Mouse (Mus musculus): Measurements from ENCODE around the gene Klk13. TPM values are rescaled to one million over a fixed set of nuclear protein-coding genes. Genes with fewer than 3 reads are reported as not detected.
A peak's percentile ranks its signal among the peaks of the same experiment; 100 is the strongest.
"Not testable (repeated sequence)": the region's sequence is repeated elsewhere in the genome, so short reads cannot be mapped to it uniquely, and the experiment has no call there.

Klk13 gene
- polyA plus RNA-seq, 1 experiment, result not detected

- TF ChIP-seq POLR2A (IDR thresholded peaks at IDR 0.05; ENCODE audit: borderline replicate concordance, control insufficient read depth, low read depth, low read length) (no peak), CTCF (IDR thresholded peaks at IDR 0.05; ENCODE audit: control insufficient read depth, insufficient read depth, low read length) (peak; percentile 61)
- no peaks in the 10 kb centered on the region for H3K4me1 ChIP-seq (ENCODE audit: control insufficient read depth, insufficient read depth, low read length)
- no peak overlapping the region for H3K4me3 ChIP-seq (replicated peaks; ENCODE audit: control insufficient read depth, low read depth, low read length)
- H3K27ac ChIP-seq (ENCODE audit: control insufficient read depth, insufficient read depth, low read depth, low read length, poor library complexity), result no peak overlapping the region
These were observed 33.9 kb upstream of the Klk13 start for GRCm38 (mm10) chr7:43678517-43678916.

DNA sequence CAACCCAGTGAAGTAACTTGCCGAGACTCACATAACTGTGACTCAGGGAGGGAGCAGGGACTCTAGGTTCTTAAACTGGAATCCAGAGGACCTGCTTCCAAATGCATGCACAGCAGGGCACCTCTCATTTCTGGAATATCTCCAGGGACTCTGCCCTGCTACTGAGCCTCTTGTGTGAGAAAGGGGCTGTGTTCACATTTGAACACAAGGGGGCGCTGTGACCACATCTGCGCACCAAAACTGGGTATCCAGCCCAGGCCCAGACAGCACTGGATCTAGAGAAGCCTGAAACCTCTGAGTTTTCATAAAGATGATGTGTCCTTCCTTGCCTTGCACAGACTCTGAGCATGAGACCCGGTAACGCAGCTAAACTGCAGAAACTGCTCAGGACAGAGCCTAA, 31.4 kb upstream of the Klk13 start:
- WGBS, result 35% methylated on average over 5 of the region's 5 CpGs
- H3K27ac ChIP-seq (ENCODE audit: control insufficient read depth, insufficient read depth, low read depth, low read length, poor library complexity), result no peak overlapping the region
- H3K4me1 ChIP-seq (ENCODE audit: control insufficient read depth, insufficient read depth, low read length), result no peaks in the 10 kb centered on the region
- TF ChIP-seq CTCF (IDR thresholded peaks at IDR 0.05; ENCODE audit: control insufficient read depth, insufficient read depth, low read length) (peak; percentile 88), POLR2A (IDR thresholded peaks at IDR 0.05; ENCODE audit: borderline replicate concordance, control insufficient read depth, low read depth, low read length) (no peak)
- H3K4me3 ChIP-seq (replicated peaks; ENCODE audit: control insufficient read depth, low read depth, low read length), result no peak overlapping the region

GRCm38 (mm10) chr7:43682511-43682910, 29.9 kb upstream of the Klk13 start:
- WGBS, result 8% methylated on average over 1 of the region's 1 CpGs
- not testable (repeated sequence) for H3K4me1 ChIP-seq (ENCODE audit: control insufficient read depth, insufficient read depth, low read length); H3K4me3 ChIP-seq (replicated peaks; ENCODE audit: control insufficient read depth, low read depth, low read length); H3K27ac ChIP-seq (ENCODE audit: control insufficient read depth, insufficient read depth, low read depth, low read length, poor library complexity)

DNA sequence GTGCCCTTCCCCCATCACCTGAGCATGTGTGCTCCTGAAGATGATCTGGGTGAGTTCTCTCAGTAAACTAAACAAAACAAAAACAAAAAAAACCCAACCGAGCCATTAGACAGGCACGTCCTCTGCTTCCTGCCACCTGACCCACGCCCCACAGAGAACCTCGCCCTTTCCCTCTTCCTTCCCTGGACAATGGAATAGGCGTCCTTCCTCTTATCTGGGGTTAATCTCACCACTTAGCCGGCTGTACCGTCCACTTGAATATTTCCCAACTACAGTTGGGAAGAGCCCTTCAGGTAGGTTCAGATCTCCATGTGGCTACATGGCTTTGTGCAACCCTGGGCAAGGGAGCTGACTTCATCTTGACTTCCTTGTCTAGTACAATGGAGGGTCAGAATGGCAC, 27.3 kb upstream of the Klk13 start:
- H3K4me3 ChIP-seq (replicated peaks; ENCODE audit: control insufficient read depth, low read depth, low read length), result no peak overlapping the region
- TF ChIP-seq POLR2A (IDR thresholded peaks at IDR 0.05; ENCODE audit: borderline replicate concordance, control insufficient read depth, low read depth, low read length) (no peak), CTCF (IDR thresholded peaks at IDR 0.05; ENCODE audit: control insufficient read depth, insufficient read depth, low read length) (no peak)
- WGBS, result 30% methylated on average over 7 of the region's 7 CpGs
- no peak overlapping the region for H3K27ac ChIP-seq (ENCODE audit: control insufficient read depth, insufficient read depth, low read depth, low read length, poor library complexity)
- H3K4me1 ChIP-seq (ENCODE audit: control insufficient read depth, insufficient read depth, low read length), result no peaks in the 10 kb centered on the region

GRCm38 (mm10) chr7:43690118-43690517, 22.2 kb upstream of the Klk13 start, which contains the start of gene Klk14:
Gene Klk14, plus strand, starts transcription at chr7:43690418.
- TF ChIP-seq POLR2A (IDR thresholded peaks at IDR 0.05; ENCODE audit: borderline replicate concordance, control insufficient read depth, low read depth, low read length) (no peak), CTCF (IDR thresholded peaks at IDR 0.05; ENCODE audit: control insufficient read depth, insufficient read depth, low read length) (no peak)
- Histone ChIP-seq H3K27ac (ENCODE audit: control insufficient read depth, insufficient read depth, low read depth, low read length, poor library complexity) (no peak within 1 kb of the TSS), H3K4me3 (replicated peaks; ENCODE audit: control insufficient read depth, low read depth, low read length) (no peak within 1 kb of the TSS), H3K4me1 (ENCODE audit: control insufficient read depth, insufficient read depth, low read length) (no peaks in the 10 kb centered on the region)

DNA sequence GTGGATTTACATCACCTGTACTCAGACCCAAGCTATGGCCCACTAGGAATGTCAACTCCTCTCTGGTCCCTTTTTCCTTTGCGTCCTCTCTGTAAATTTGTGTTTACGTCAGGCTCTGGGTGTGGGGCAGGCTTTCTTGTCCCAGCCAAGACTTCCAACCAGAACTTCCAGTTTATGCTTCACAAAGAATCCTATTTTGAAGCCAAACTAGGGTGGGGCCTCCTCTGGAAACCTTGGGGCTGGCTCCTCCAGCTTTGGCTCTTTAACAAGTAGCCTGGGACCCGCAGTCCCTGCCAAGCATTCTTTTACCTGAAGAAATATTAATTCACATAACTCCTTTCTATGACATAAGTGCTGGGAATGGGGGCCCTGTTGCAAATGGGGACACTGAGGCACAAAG, 2.3 kb upstream of the Klk13 start:
- Histone ChIP-seq H3K4me1 (ENCODE audit: control insufficient read depth, insufficient read depth, low read length) (no peaks in the 10 kb centered on the region), H3K27ac (ENCODE audit: control insufficient read depth, insufficient read depth, low read depth, low read length, poor library complexity) (no peak overlapping the region), H3K4me3 (replicated peaks; ENCODE audit: control insufficient read depth, low read depth, low read length) (no peak overlapping the region)
- WGBS, result 95% methylated on average over 3 of the region's 3 CpGs
- TF ChIP-seq POLR2A (IDR thresholded peaks at IDR 0.05; ENCODE audit: borderline replicate concordance, control insufficient read depth, low read depth, low read length), result no peak
- TF ChIP-seq CTCF (IDR thresholded peaks at IDR 0.05; ENCODE audit: control insufficient read depth, insufficient read depth, low read length), result no peak

DNA sequence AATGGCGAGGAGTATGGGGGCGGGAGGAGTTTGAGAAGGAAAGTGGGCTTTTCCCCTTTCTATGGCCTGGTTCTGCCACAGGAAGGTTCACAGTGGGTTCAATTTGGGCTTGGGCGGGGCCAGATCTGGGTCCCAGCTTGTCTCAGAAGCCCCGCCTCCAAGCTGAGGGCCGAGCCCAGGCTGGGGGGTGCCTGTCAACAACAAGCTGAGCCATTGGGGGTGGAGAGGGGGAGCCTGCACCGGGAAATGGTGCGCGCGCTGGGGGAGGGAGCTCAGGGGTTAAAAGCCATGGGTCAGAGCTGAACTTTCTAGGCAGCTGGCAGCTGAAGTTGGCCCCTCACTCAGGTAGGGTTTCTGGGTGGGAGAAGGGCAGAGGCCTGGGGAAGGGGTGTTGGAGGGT, 550 bp downstream of the Klk13 start:
- H3K4me1 ChIP-seq (ENCODE audit: control insufficient read depth, insufficient read depth, low read length), result no peaks in the 10 kb centered on the region
- no peak overlapping the region for H3K27ac ChIP-seq (ENCODE audit: control insufficient read depth, insufficient read depth, low read depth, low read length, poor library complexity)
- H3K4me3 ChIP-seq (replicated peaks; ENCODE audit: control insufficient read depth, low read depth, low read length), result no peak overlapping the region
- no peak for TF ChIP-seq POLR2A (IDR thresholded peaks at IDR 0.05; ENCODE audit: borderline replicate concordance, control insufficient read depth, low read depth, low read length)
- no peak for TF ChIP-seq CTCF (IDR thresholded peaks at IDR 0.05; ENCODE audit: control insufficient read depth, insufficient read depth, low read length)
- 12% methylated on average over 9 of the region's 9 CpGs for WGBS

DNA sequence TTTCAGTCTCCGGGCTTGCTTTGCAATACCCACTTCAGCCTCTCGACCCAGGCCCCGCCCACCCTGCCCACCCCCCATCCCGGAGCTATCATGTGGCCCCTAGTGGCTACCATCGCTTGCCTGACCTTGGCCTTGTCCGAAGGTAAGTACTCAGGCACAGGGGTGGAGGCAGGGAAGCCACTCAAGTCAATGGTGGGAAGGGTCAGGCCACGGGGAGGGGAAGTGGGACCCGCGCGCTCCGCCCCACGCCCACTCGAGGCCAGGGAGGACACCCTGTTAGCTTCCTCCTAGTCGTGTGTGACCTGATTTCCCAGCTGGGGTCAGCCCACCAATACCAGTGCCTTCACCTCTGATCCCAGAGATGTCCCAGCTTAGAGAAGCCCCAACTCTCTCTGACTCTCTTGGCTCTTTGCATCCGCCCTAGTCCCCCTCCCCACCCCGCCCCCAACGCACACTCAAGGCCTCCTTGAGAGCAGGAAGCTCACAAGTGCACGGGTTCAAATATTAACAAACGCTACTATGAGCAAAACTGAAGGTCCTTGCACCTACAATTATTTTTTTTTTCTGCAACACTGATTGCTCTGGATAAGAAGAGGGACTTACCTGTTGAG, 1.5 kb downstream of the Klk13 start:
- no peak overlapping the region for H3K4me3 ChIP-seq (replicated peaks; ENCODE audit: control insufficient read depth, low read depth, low read length)

DNA sequence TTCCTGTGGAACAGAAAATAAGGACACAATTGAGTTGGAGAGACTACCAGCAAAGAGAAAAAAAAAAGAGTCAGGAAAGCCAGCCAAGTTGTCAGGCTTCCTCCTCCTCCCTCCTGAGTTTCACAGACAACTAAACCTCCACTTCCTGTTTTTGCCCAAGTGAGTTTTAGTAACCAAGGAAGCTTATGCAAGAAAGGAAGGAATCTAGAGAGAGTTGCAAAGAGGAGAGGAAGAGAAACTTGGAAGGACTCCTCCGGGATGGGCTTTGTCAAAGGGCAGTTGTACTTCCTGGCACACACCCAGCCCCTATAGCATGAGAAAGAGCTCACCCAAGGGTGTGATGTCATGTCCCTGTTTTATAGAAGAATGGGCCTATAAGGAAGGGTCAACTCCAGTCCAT, 35.4 kb downstream of the Klk13 start:
- Histone ChIP-seq H3K27ac (ENCODE audit: control insufficient read depth, insufficient read depth, low read depth, low read length, poor library complexity) (no peak overlapping the region), H3K4me1 (ENCODE audit: control insufficient read depth, insufficient read depth, low read length) (peaks cover 4% of the 10 kb centered on the region; the same call in 1 of the 2 replicates), H3K4me3 (replicated peaks; ENCODE audit: control insufficient read depth, low read depth, low read length) (no peak overlapping the region)
- WGBS, result 10% methylated on average over 1 of the region's 1 CpGs
- no peak for TF ChIP-seq POLR2A (IDR thresholded peaks at IDR 0.05; ENCODE audit: borderline replicate concordance, control insufficient read depth, low read depth, low read length)
- TF ChIP-seq CTCF (IDR thresholded peaks at IDR 0.05; ENCODE audit: control insufficient read depth, insufficient read depth, low read length), result no peak

More for the DNA sequence above, 1.5 kb downstream of the Klk13 start:
- no peaks in the 10 kb centered on the region for H3K4me1 ChIP-seq (ENCODE audit: control insufficient read depth, insufficient read depth, low read length)
- TF ChIP-seq POLR2A (IDR thresholded peaks at IDR 0.05; ENCODE audit: borderline replicate concordance, control insufficient read depth, low read depth, low read length) (no peak), CTCF (IDR thresholded peaks at IDR 0.05; ENCODE audit: control insufficient read depth, insufficient read depth, low read length) (no peak)
- H3K27ac ChIP-seq (ENCODE audit: control insufficient read depth, insufficient read depth, low read depth, low read length, poor library complexity), result no peak overlapping the region
- WGBS, result 10% methylated on average over 19 of the region's 19 CpGs
